Comparison of ENCODE assay signal across 10 mouse cellular contexts in genomic region chr9:42803061-42803491, GRCm38 (mm10).
A peak's percentile ranks its signal among the peaks of the same experiment; 100 is the strongest.
DNase-seq lines count a peak whose midpoint lies in the region; ATAC-seq lines count a peak whose summit lies in the region.
"Had no signal": no experiment of that assay in that cellular context is flagged by ENCODE, and none has a peak within 500 bp of the region (broad histone marks: within the 10 kb centered on the region; RNA-seq: fewer than 3 reads in every experiment).

No protein-coding gene starts in this region.

- peak overlapping the region; percentile 48 for H3K27ac ChIP-seq in neural tube, embryonic 15.5 days (replicated peaks)
- H3K27ac ChIP-seq: limb, embryonic 13.5 days; midbrain, embryonic 12.5 days had no signal

- no peaks in the 10 kb centered on the region for H3K9me3 ChIP-seq in neural tube, embryonic 15.5 days (replicated peaks)
- H3K9me3 ChIP-seq: limb, embryonic 13.5 days; midbrain, embryonic 12.5 days had no signal

- no peaks in the 10 kb centered on the region for H3K27me3 ChIP-seq in neural tube, embryonic 15.5 days (replicated peaks)
- H3K27me3 ChIP-seq: midbrain, embryonic 12.5 days had no signal

- H3K36me3 ChIP-seq in neural tube, embryonic 15.5 days, result no peaks in the 10 kb centered on the region; the same call in 1 of the 2 replicates
- H3K36me3 ChIP-seq: limb, embryonic 13.5 days; midbrain, embryonic 12.5 days had no signal

- WGBS in neural tube, embryonic 15.5 days, result 47% methylated on average over 3 of the region's 3 CpGs

- H3K4me2 ChIP-seq in neural tube, embryonic 15.5 days, result no peak overlapping the region
- H3K4me2 ChIP-seq: limb, embryonic 13.5 days; midbrain, embryonic 12.5 days had no signal

- H3K4me3 ChIP-seq in neural tube, embryonic 15.5 days (replicated peaks), result no peak overlapping the region
- H3K4me3 ChIP-seq: limb, embryonic 13.5 days; midbrain, embryonic 12.5 days had no signal

- intact Hi-C loops in heart, postnatal 25 days (cut with DNase I), result no loop called here

- no peak overlapping the region for H3K9ac ChIP-seq in neural tube, embryonic 15.5 days (replicated peaks)
- H3K9ac ChIP-seq: limb, embryonic 13.5 days; midbrain, embryonic 12.5 days had no signal

- peak; percentile 20 for DNase-seq in heart, adult 8-10 months (ENCODE audit: low spot score)
- no peak for DNase-seq in heart, postnatal 25 days (ENCODE audit: low spot score)
- peak; percentile 5 for DNase-seq in ovary, postnatal 14 days (ENCODE audit: low spot score)
- no peak for DNase-seq in ovary, postnatal 10 days (ENCODE audit: low spot score)
- peak; percentile 80 to 84 for DNase-seq in cerebellum, postnatal 10 days
- DNase-seq in spleen, adult 18-20 months, result no peak

- peaks cover 24% of the 10 kb centered on the region for H3K4me1 ChIP-seq in neural tube, embryonic 15.5 days

- ATAC-seq in neural tube, embryonic 15.5 days (ENCODE audit: low FRiP score), result peak; percentile 58; the same call in 1 of the 2 replicates
- ATAC-seq: forebrain, embryonic 14.5 days had no signal

Comparison
In these comparisons a context has a peak if more than half of its experiments do, and no peak if none do; other contexts are left out.
1. DNase-seq: peak in heart, adult 8-10 months (single experiment), ovary, postnatal 14 days (single experiment) and cerebellum, postnatal 10 days (2 of 2); none in heart, postnatal 25 days (single experiment), ovary, postnatal 10 days (single experiment) and spleen, adult 18-20 months (0 of 2).